Mouse (Mus musculus): ENCODE measurements around the gene Ckb.

DNA sequence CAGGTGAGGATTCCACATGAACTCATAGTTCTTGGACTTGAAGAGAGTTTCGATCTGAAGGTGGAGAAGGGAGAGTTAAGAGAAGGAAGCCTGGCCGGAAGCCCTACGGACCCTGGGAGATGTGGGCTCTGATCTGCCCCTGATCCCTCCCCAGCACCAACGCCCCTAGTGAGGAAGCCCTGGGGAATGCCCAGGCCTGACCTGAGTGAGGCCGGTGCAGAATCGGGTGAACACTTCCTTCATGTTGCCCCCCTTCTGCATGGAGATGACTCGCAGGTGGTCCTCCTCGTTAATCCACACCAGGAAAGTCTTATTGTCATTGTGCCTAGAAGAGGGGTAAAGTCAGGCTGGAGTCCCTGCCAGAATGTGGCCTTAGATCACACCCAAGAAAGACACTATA is 2.2 kb downstream of the Ckb start:
- TF ChIP-seq CTCF (IDR thresholded peaks at IDR 0.05; ENCODE audit: low read depth) (no peak), EP300 (IDR thresholded peaks at IDR 0.05; ENCODE audit: low read depth) (no peak)

Measured in liver, embryonic 14.5 days (tissue).